Mouse (Mus musculus) urinary bladder, adult 2 months (tissue): Measurements from ENCODE around the gene Gm20379. TPM values are rescaled to one million over a fixed set of nuclear protein-coding genes. Genes with fewer than 3 reads are reported as not detected.
A peak's percentile ranks its signal among the peaks of the same experiment; 100 is the strongest.

Experiments used
- DNase-seq: peaks from one replicate; pipeline ENCODE4 v3.0.0; 2022; ENCODE audit warnings: low spot score
- polyA plus RNA-seq: library from polyadenylated mRNA; depleted of rRNA; stranded (reverse); fragments of >200 nt; gene quantifications from 2 replicates; pipeline ENCODE4 v1.2.3, GENCODE M21; 2012; rRNA removed

Gm20379 gene
- polyA plus RNA-seq, 1 experiment, result not detected

DNA sequence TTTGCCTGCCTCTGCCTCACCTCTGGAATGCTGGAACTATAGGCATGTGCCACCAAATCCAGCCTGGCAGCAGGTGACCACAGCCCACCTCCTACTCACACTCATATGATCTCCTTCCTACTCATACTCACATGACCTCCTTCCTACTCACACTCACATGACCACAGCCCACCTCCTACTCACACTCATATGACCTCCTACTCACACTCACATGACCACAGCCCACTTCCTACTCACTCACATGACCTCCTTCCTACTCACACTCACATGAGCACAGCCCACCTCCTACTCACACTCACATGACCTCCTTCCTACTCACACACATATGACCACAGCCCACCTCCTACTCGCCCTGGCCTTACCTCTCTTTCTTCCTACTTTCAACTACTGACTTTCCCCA, 31.1 kb downstream of the Gm20379 start:
- no peak for DNase-seq

DNA sequence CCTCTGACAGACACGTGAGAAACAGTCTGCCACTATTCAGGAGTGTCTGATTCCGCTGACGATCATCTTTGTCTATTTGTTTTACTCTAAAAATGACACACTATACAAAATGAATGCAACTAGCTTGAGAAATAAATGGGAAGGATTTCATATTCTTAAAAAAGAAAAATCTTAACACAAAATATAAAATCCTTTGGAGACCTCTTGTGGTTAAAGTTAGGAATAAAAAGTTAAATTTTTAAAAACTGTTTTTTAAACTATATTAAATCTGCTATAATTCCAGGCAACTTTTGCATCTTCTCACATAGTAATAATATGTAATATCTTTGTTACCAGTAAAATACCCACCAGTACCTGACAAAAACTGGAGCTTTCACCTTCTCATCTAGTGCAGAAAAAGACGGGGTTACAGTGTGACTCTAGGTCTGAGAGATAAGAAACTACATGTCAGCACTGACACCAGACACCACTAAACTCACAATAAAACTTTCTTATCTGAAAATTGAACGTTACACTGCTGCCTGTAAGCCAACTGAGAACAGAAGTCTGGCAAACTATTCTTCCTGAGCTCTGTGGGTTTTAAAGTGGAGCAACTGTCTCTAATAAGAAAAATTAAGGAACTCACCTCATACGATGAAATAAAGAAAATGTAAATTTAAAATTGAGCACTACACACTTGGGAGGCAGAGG, 32.1 kb downstream of the Gm20379 start:
- no peak for DNase-seq

DNA sequence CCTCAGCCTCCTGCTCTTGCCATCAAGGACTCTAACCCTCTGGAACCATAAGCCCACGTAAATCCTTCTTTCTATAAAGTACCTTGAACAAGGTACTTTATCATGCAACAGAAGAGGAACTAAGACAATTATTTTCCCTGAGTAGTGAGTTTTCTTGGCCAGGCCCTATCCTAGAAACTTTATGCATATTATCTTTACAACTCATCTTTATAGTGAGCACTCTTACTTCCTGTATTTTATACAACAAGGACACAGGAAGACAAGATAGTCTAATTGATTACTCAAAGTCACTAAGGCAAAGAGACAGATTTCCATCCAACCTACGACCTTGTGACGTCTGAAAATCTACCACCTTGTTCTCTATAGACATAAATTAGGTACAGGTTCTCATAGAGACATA, 34.0 kb downstream of the Gm20379 start:
- DNase-seq, result no peak

DNA sequence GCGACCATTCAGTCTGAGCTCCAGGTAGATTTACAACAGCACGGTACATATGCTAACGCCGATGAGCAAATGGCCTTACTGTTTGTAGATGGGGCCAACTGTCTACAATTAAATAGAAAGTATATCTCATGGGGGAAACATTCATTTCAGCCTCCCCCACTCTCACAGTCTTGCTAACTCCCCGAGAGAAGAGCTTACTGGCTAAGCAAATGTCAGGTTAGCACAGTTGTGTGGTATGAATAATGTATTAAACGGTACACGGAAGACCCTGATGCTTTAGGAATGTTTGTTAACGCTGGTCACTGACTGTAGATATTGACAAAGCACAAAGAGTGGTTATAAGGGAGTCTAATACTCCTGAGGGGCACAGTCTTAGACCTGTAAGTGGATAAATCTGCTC, 38.3 kb downstream of the Gm20379 start:
- no peak for DNase-seq

DNA sequence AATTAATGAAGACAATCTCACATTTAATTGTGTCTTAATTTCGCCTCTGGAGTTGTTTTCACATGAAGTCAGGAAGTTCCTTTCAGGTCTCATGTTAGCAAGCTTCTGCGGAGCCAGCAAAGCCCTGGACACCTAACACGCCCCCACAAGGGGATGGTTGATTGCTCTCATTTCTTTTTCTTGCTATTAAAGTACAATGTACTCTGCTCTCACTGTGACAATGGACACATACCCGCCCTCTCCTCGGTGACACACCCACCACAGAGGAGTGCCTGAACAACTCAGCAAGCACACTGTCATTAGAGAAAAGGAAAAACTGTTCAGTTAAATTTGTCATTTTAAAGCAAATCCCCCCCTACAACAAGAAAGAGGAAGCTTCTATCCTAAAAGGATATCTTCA, 40.6 kb downstream of the Gm20379 start:
- no peak for DNase-seq

DNA sequence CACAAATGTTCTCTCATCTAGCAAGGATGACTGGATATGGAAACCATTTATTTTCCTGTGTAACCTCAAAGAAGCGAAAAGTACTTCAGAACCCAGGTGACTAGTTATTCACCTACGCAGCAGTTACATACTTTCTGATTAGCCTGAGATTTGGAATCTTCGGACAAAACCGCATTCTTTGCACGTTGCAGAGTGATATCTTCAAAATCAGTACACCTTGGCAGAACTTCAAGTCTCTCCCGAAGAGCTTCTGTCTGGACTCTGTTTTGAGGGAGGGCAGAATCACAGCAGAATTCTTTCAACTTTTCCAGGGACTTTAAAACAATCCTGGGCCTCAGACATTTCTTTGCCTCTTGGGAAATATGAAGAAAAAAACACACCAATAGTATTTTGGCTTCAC, 45.3 kb downstream of the Gm20379 start:
- DNase-seq, result no peak

DNA sequence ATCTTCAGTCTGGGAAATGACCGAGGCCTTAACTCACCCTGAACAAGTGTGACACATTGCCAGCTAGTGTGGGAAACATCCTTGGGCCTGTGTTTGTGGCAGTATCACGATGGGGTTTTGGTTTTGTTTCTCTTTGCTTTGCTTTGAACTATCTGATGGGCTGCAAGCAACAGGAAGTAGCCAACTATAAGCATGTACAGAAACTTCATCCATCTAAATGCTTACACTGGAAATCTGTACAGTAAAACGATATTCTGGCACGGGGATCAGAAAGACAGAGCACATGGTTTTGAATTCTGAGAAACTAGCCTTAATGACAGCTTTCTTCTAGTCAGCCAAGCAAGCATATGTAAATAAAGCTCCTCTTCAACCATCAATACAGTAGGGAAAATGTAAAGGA, 48.2 kb downstream of the Gm20379 start:
- no peak for DNase-seq

DNA sequence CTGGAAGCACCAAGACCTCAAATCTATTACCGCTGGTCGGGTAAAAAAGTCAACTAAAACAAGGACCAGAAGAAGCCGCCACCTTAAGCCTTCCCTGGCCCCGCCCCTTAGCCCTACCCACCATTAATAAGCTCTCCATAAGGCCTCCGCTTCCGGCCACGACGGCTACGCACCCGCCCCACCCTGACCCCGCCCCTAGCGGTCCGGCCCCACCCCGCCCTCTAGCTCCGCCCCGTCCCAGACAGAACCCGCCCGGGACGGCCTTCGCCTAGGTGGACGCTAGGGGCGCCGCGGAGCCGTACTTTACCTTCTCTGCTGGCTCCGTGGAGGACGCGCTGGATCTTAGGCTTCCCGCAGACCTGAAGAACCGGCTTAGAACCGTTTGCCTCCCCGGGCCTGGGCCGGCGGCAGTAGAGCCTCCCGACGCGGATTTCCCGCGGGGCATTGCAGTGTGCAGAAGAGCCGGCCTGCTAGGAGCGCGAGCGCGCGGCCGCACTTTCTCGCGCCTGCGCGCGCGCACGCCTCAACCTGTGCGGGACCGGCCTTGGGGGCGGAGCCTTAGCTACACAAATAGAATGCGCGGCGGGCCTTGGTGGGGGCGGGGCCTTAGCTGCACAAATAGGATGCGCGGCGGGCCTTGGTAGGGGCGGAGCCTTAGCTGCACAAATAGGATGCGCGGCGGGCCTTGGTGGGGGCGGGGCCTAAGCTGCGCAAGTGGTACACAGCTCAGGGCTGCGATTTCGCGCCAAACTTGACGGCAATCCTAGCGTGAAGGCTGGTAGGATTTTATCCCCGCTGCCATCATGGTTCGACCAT, 48.9 kb downstream of the Gm20379 start, which contains the start of the genes Dhfr and Msh3:
Gene Dhfr, plus strand, starts transcription at position 271 of the 816 bp plus-strand sequence.
Gene Msh3, minus strand, starts transcription at position 548 of the 816 bp plus-strand sequence.
- DNase-seq, result peak; percentile 96

DNA sequence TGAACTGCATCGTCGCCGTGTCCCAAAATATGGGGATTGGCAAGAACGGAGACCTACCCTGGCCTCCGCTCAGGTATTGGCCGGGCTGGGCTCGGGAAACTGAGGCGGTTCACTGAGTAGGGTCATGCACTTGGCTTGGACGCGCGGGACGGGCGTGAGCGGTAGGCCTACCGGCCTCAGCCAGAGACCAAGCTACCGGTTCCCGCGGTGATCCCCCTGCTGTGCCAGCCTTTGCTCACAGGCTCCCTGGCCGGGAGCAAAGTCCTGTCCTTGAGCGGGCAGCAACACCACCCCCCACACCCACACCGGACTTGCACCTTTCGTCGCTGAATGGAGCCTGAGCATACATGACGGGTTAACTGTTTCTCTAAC, 49.5 kb downstream of the Gm20379 start:
- no peak for DNase-seq

DNA sequence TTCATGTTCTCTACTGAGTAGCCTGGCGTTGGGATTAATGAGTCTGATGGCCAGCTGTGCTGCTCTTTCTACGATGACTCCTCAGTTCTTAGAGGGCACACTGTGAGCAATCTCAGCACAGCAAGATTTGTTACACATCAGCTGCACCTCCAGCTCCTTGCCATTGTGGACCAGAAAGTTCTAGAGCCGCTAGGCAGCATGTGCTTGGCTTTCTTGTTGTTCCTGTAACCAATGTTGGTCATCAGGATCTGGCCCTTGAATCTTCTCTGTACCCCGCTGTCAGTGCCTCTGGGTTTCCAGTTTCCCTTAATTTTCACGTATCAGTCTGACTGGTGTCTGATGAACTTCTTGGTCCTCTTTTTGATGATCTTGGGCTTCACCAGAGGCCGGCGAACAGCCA, 50.6 kb downstream of the Gm20379 start:
- DNase-seq, result no peak

Other genes with a start within 250 kb of the Gm20379 start
- 2.6 and 3.7 TPM in 2 replicates for gene Rasgrf2, start 174.3 kb upstream of the Gm20379 start, polyA plus RNA-seq
- 1.7 TPM in 2 replicates for gene Dhfr, start 48.7 kb downstream of the Gm20379 start, polyA plus RNA-seq
- 8.8 and 10.2 TPM in 2 replicates for gene Msh3, start 49.0 kb downstream of the Gm20379 start, polyA plus RNA-seq
- gene Ankrd34b, start 119.9 kb downstream of the Gm20379 start, polyA plus RNA-seq, result not detected in 2 replicates
- 8.4 and 9.8 TPM in 2 replicates for gene Fam151b, start 178.0 kb downstream of the Gm20379 start, polyA plus RNA-seq
- 10.3 and 10.7 TPM in 2 replicates for gene Zfyve16, start 224.9 kb downstream of the Gm20379 start, polyA plus RNA-seq